Mouse (Mus musculus) bone marrow, adult 2 months (tissue): ENCODE data around the gene Get4.

Experiments used
- CTCF ChIP-seq: fragments of 200-500 bp; IDR thresholded peaks from 2 replicates; pipeline ENCODE4 v1.5.1; 2011; ENCODE audit warnings: low read length, control low read depth; ENCODE audit not compliant: control insufficient read depth, insufficient read depth
- POLR2A ChIP-seq: fragments of 200-500 bp; IDR thresholded peaks from 2 replicates; pipeline ENCODE4 v1.6.1; 2011; ENCODE audit warnings: low read depth, mild to moderate bottlenecking, control low read depth, low read length, borderline replicate concordance; ENCODE audit not compliant: control insufficient read depth

- TF ChIP-seq POLR2A (no peak), CTCF (no peak)
Measured at GRCm38 (mm10) chr5:139243384-139243783, 8.7 kb upstream of the Get4 start.
